Mouse (Mus musculus) olfactory bulb, adult 2 months (tissue): ENCODE data around the gene Olfr623. TPM values are rescaled to one million over a fixed set of nuclear protein-coding genes. Genes with fewer than 3 reads are reported as not detected.

Source experiments
- H3K27ac ChIP-seq: fragments of 200-500 bp; 2 replicates; pipeline ENCODE4 v1.5.1; 2012; ENCODE audit warnings: low read depth, low read length; ENCODE audit not compliant: insufficient read depth
- H3K4me1 ChIP-seq: fragments of 200-500 bp; 2 replicates; pipeline ENCODE4 v1.6.1; 2012; ENCODE audit warnings: low read length; ENCODE audit not compliant: control insufficient read depth, insufficient read depth
- H3K4me3 ChIP-seq: fragments of 200-500 bp; 2 replicates; pipeline ENCODE4 v1.5.1; 2012; ENCODE audit warnings: mild to moderate bottlenecking, low read depth, low read length, moderate library complexity; ENCODE audit not compliant: insufficient read depth
- CTCF ChIP-seq: fragments of 200-500 bp; IDR thresholded peaks from 2 replicates; pipeline ENCODE4 v1.5.1; 2012; ENCODE audit warnings: low read depth, mild to moderate bottlenecking, low read length, moderate library complexity; ENCODE audit not compliant: insufficient read depth
- POLR2A ChIP-seq: fragments of 200-500 bp; IDR thresholded peaks from 2 replicates; pipeline ENCODE4 v1.6.1; 2012; ENCODE audit warnings: mild to moderate bottlenecking, low read depth, low read length, moderate library complexity; ENCODE audit not compliant: insufficient read depth
- WGBS: fragments of 180-500 bp; shearing (Covaris S2); methylation state at CpG from one replicate; pipeline ENCODE4 v1.1.7; 2018; 5-methylcytosine and 5-hydroxymethylcytosine counted together
- polyA plus RNA-seq: library from polyadenylated mRNA; stranded (reverse); fragments of >200 nt; gene quantifications from 2 replicates; pipeline ENCODE4 v1.2.4, GENCODE M21; 2012; ENCODE audit warnings: low replicate concordance; ENCODE audit not compliant: missing spikeins, insufficient read depth, insufficient read length

Olfr623 gene
- not detected in 2 replicates for polyA plus RNA-seq

- no peak for TF ChIP-seq CTCF
- no peak for TF ChIP-seq POLR2A
- H3K4me1 ChIP-seq: no peaks in the 10 kb centered on the region
- H3K4me3 ChIP-seq: no peak within 1 kb of the TSS
- no peak within 1 kb of the TSS for H3K27ac ChIP-seq
These were observed at the start of gene Olfr623 for GRCm38 (mm10) chr7:103663598-103663997. Olfr623 (minus strand) TSS chr7:103663698.

GRCm38 (mm10) chr7:103712024-103712423 is 48.5 kb upstream of the Olfr623 start:
- H3K4me1 ChIP-seq: no peaks in the 10 kb centered on the region
- no peak overlapping the region for H3K4me3 ChIP-seq
- H3K27ac ChIP-seq: no peak overlapping the region
- WGBS: 37% methylated on average over 2 of the region's 2 CpGs
- TF ChIP-seq POLR2A (no peak), CTCF (no peak)

- 90% methylated on average over 4 of the region's 4 CpGs for WGBS
- H3K4me1 ChIP-seq: no peaks in the 10 kb centered on the region
- H3K4me3 ChIP-seq: no peak overlapping the region
- no peak overlapping the region for H3K27ac ChIP-seq
- TF ChIP-seq CTCF (no peak), POLR2A (no peak)
These were observed 36.0 kb upstream of the Olfr623 start for GRCm38 (mm10) chr7:103699469-103699868.

- no peak for TF ChIP-seq CTCF
- no peak for TF ChIP-seq POLR2A
- no peaks in the 10 kb centered on the region for H3K4me1 ChIP-seq
- H3K27ac ChIP-seq: no peak within 1 kb of the TSS
- no peak within 1 kb of the TSS for H3K4me3 ChIP-seq
These were observed 18.9 kb upstream of the Olfr623 start, which contains the start of gene Olfr625-ps1 for GRCm38 (mm10) chr7:103682420-103682819. Olfr625-ps1 (plus strand) TSS chr7:103682720.

GRCm38 (mm10) chr7:103671091-103671490 is 7.6 kb upstream of the Olfr623 start, which contains the start of gene Olfr624:
Olfr624 (minus strand) TSS chr7:103671191.
- no peak within 1 kb of the TSS for H3K4me3 ChIP-seq
- WGBS: 94% methylated on average over 2 of the region's 2 CpGs
- H3K4me1 ChIP-seq: no peaks in the 10 kb centered on the region
- no peak for TF ChIP-seq CTCF
- TF ChIP-seq POLR2A: no peak
- no peak within 1 kb of the TSS for H3K27ac ChIP-seq

- no peak overlapping the region for H3K4me3 ChIP-seq
- WGBS: 89% methylated on average over 4 of the region's 4 CpGs
- H3K27ac ChIP-seq: no peak overlapping the region
- no peak for TF ChIP-seq CTCF
- no peak for TF ChIP-seq POLR2A
- H3K4me1 ChIP-seq: no peaks in the 10 kb centered on the region
These were observed 19.4 kb downstream of the Olfr623 start for GRCm38 (mm10) chr7:103644070-103644469.

GRCm38 (mm10) chr7:103642602-103643001 is 20.9 kb downstream of the Olfr623 start, which contains the start of gene Olfr622:
Olfr622 (minus strand) TSS chr7:103642702.
- Histone ChIP-seq H3K27ac (no peak within 1 kb of the TSS), H3K4me1 (no peaks in the 10 kb centered on the region), H3K4me3 (no peak within 1 kb of the TSS)
- TF ChIP-seq CTCF: no peak
- no peak for TF ChIP-seq POLR2A
- 78% methylated on average over 1 of the region's 1 CpGs for WGBS

- Histone ChIP-seq H3K27ac (no peak overlapping the region), H3K4me3 (no peak overlapping the region), H3K4me1 (no peaks in the 10 kb centered on the region)
- no peak for TF ChIP-seq POLR2A
- TF ChIP-seq CTCF: no peak
These were observed 26.7 kb downstream of the Olfr623 start for GRCm38 (mm10) chr7:103636795-103637194.

- H3K27ac ChIP-seq: no peak within 1 kb of the TSS
- no peak within 1 kb of the TSS for H3K4me3 ChIP-seq
- H3K4me1 ChIP-seq: no peaks in the 10 kb centered on the region
- WGBS: 74% methylated on average over 2 of the region's 2 CpGs
- TF ChIP-seq POLR2A: no peak
- no peak for TF ChIP-seq CTCF
These were observed 51.1 kb downstream of the Olfr623 start, which contains the start of gene Olfr620 for GRCm38 (mm10) chr7:103612434-103612833. Olfr620 (minus strand) TSS chr7:103612534.

Other genes with a start within 250 kb of the Olfr623 start
- gene Usp17lc, start 248.6 kb downstream of the Olfr623 start, polyA plus RNA-seq: not detected in 2 replicates
- gene Olfr605, start 218.3 kb downstream of the Olfr623 start, polyA plus RNA-seq: not detected in 2 replicates
- gene Olfr606, start 214.7 kb downstream of the Olfr623 start, polyA plus RNA-seq: not detected in 2 replicates
- not detected in 2 replicates for gene Olfr607, start 199.5 kb downstream of the Olfr623 start, polyA plus RNA-seq
- not detected in 2 replicates for gene Olfr608, start 193.8 kb downstream of the Olfr623 start, polyA plus RNA-seq
- not detected in 2 replicates for gene Olfr609, start 165.6 kb downstream of the Olfr623 start, polyA plus RNA-seq
- not detected in 2 replicates for gene Olfr610, start 151.6 kb downstream of the Olfr623 start, polyA plus RNA-seq
- gene Olfr611, start 142.9 kb downstream of the Olfr623 start, polyA plus RNA-seq: not detected in 2 replicates
- gene Olfr612, start 121.0 kb downstream of the Olfr623 start, polyA plus RNA-seq: not detected in 2 replicates
- not detected in 2 replicates for gene Olfr613, start 115.6 kb downstream of the Olfr623 start, polyA plus RNA-seq
- not detected in 2 replicates for gene Olfr615, start 107.6 kb downstream of the Olfr623 start, polyA plus RNA-seq
- gene Olfr616, start 94.6 kb downstream of the Olfr623 start, polyA plus RNA-seq: not detected in 2 replicates
- not detected in 2 replicates for gene Olfr617, start 90.6 kb downstream of the Olfr623 start, polyA plus RNA-seq
- not detected in 2 replicates for gene Olfr618, start 73.6 kb downstream of the Olfr623 start, polyA plus RNA-seq
- gene Olfr619, start 63.1 kb downstream of the Olfr623 start, polyA plus RNA-seq: not detected in 2 replicates
- not detected in 2 replicates for gene Olfr620, start 51.2 kb downstream of the Olfr623 start, polyA plus RNA-seq
- not detected in 2 replicates for gene Olfr622, start 21.0 kb downstream of the Olfr623 start, polyA plus RNA-seq
- gene Olfr624, start 7.5 kb upstream of the Olfr623 start, polyA plus RNA-seq: not detected in 2 replicates
- not detected in 2 replicates for gene Olfr625-ps1, start 19.0 kb upstream of the Olfr623 start, polyA plus RNA-seq
- gene Olfr243, start 51.0 kb upstream of the Olfr623 start, polyA plus RNA-seq: not detected in 2 replicates
- not detected in 2 replicates for gene Olfr628, start 66.7 kb upstream of the Olfr623 start, polyA plus RNA-seq
- gene Olfr629, start 81.2 kb upstream of the Olfr623 start, polyA plus RNA-seq: not detected in 2 replicates
- not detected in 2 replicates for gene Olfr630, start 93.6 kb upstream of the Olfr623 start, polyA plus RNA-seq
- gene Olfr69, start 107.9 kb upstream of the Olfr623 start, polyA plus RNA-seq: not detected in 2 replicates
- not detected in 2 replicates for gene Olfr68, start 116.0 kb upstream of the Olfr623 start, polyA plus RNA-seq
- not detected in 2 replicates for gene Olfr67, start 128.1 kb upstream of the Olfr623 start, polyA plus RNA-seq
- not detected in 2 replicates for gene Hbb-bt, start 150.3 kb upstream of the Olfr623 start, polyA plus RNA-seq
- gene Hbb-bs, start 164.4 kb upstream of the Olfr623 start, polyA plus RNA-seq: not detected in 2 replicates
- gene Hbb-bh2, start 176.8 kb upstream of the Olfr623 start, polyA plus RNA-seq: not detected in 2 replicates
- gene Hbb-bh1, start 179.5 kb upstream of the Olfr623 start, polyA plus RNA-seq: not detected in 2 replicates
- gene Hbb-y, start 189.5 kb upstream of the Olfr623 start, polyA plus RNA-seq: not detected in 2 replicates
- not detected in 2 replicates for gene Olfr66, start 222.6 kb upstream of the Olfr623 start, polyA plus RNA-seq
- not detected in 2 replicates for gene Olfr64, start 230.8 kb upstream of the Olfr623 start, polyA plus RNA-seq
- not detected in 2 replicates for gene Olfr65, start 239.8 kb upstream of the Olfr623 start, polyA plus RNA-seq